Mouse (Mus musculus) lung, postnatal 0 days (tissue): ENCODE results near the gene Muc2.

Source experiments
- CTCF ChIP-seq: IDR thresholded peaks from 2 replicates; pipeline ENCODE4 v1.5.1; 2016; ENCODE audit warnings: antibody characterized with exemption, mild to moderate bottlenecking
- EP300 ChIP-seq: IDR thresholded peaks from 2 replicates; pipeline ENCODE4 v1.6.1; 2016; ENCODE audit warnings: antibody characterized with exemption, mild to moderate bottlenecking, control low read depth

DNA sequence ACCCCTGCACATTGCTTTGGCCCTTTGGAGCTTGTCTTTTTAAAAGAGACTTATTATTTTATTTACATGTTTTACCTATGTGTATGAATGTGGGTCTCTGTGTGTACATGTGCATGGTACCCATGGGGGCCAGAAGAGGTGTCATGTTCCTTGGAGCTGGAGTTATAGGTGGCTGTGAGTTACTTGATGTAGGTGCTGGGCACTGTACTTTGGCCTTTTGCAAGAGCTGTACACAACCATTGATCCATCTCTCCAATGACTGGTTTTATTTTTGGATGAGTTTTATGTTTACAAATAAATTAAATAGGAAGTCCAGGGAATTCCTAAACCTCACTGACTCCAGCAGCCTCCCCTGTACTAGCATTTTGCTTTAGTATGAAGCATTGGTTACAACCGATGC lies 104.1 kb downstream of the Muc2 start:
- TF ChIP-seq EP300 (no peak), CTCF (no peak)
